Mouse (Mus musculus): Measurements from ENCODE around the gene Dtnb.

- TF ChIP-seq CTCF (IDR thresholded peaks at IDR 0.05; ENCODE audit: low read depth, low read length), result no peak
- TF ChIP-seq POLR2A (IDR thresholded peaks at IDR 0.05; ENCODE audit: extremely low read depth, insufficient read depth, low read length), result no peak
Measured at GRCm38 (mm10) chr12:3611871-3612270, 39.7 kb downstream of the Dtnb start.

Measured in liver, adult 2 months (tissue).